Mouse (Mus musculus) mouse trophoblast stem cell (cell line): ENCODE data around the gene Pde8b.

Experiments
- in situ Hi-C, 2 experiments: fragments of 300-500 bp; cut with MseI, MboI; formaldehyde crosslinking; loops; 2 replicates in 1 of 2; 3 replicates in 1 of 2; pipeline ENCODE4 v1.15.1; 2025

Pde8b gene

DNA sequence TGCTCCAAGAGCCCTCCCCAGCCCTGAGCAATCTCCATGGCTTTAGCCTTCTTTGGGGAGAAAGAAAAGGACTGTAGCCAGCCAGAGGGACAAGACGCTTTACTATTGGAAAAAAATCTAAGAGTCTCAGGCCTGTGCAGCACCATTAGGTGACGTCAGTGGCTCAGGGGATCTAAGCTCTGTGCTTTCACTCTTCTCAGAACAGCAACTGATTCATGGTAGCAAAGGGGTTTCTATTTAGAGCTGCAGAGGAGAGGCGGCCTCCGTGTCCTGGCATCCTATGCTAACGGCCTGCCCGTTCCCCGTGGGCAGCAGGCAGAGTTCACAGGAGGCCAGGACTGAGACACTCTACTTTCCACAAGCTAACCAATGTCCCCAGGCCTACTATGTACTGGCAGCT lies 169.1 kb downstream of the Pde8b start:
- in situ Hi-C loops: no loop called here

DNA sequence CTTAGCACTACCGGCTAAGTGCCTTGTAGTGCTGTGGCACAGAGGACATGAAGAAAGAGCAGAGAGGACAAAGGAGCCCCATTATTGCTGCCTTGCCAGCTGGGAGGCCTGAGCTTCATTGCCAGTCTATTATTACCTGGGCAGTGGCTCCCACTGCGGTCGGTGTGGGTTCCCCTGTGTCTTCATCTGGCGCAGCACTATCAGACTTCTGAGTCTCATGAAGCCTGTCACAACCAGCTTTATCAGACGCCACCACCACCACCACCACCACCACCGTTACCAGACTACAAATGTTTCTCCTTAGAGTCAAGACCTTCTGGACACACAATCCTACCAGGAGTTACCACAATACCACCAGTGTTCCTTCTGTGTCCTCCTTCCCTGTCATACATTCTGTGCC lies 171.6 kb downstream of the Pde8b start:
- in situ Hi-C loops: no loop called here

DNA sequence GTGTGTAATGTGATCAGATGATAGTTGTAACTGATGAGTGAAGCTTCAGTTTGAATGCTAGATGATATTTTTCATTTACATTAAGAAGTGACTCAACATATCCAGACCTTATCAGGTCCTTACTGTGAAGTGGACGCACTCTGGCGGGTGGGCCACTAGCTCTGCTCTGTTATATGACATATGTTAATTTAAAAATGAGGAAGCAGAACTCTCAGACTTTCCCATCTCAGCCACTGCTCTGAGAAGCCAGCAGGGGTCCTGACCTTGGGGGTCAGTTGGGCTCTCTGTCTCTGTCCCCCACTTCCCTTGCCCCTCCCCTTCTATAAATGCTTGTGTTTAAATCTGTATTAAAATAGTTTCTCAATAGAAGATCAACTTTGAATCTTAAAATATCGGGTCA lies 172.4 kb downstream of the Pde8b start:
- in situ Hi-C loops: no loop called here

DNA sequence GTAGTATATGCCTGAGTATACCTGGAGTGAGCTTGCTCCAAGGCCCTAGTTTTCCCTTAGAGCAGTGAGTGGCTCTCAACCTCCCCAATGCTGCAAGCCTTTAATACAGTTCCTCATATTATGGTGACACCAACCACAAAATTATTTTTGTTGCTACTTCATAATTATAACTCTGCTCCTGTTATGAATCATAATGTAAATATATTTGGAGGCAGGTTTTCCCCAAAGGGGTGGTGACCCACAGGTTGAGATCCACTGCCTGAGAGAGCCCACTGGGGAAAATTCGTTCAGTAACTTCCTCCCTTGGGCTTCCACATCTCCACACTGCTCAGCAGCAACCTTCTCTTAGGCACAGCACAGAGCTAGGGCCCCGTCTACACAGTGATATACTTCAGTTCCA lies 174.0 kb downstream of the Pde8b start:
- in situ Hi-C loops: no loop called here

DNA sequence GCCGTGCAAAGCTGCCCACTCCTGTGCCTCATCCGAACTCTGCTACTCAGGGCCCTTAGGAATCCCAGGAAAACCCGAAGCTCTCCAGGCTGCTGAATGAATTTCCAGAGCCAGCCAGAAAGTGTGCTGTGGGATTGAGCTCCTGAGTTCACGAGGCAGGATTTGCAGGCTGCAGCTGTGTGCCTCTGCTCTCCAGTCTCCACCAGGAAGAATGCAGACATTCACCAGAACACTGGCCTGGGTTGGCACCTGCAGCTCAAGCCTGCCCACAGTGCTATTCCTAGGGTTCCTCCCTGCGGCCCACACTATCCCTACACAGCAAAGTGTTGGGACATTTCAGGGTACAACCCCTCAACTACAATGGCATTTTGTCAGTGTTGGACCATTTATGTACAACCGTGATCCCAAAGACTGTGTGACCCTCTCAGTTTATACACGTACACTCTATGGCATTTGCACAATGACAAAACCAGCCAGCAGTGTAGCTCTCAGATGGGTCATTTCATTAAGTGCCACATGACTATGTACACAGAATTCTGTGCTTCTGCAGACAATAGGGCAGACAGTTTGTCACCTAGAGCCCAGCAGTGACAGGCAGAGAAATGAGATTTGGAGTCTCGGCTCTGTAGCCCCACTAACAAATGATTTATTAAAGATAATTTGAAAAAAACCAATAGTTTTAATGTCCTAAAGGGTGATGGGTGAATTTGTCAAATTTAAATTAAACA lies 176.5 kb downstream of the Pde8b start:
- in situ Hi-C loops: no loop called here

DNA sequence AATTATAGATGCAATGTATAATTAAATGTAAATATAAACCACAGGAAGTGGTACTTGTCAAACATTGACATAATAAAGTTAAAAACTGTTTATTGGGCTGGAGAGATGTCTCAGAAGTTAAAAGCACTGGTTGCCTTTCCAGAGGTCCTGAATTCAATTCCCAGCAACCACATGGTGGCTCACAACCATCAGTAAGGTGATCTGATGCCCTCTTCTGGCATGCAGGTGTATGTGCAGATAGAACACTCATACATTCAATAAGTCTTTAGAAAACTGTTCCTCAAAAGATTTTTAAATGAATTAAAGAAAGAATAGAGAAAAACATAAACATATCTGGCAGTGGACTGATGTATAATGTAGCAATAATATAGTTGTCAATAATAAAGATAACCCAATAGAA lies 179.9 kb downstream of the Pde8b start:
- in situ Hi-C loops: no loop called here

DNA sequence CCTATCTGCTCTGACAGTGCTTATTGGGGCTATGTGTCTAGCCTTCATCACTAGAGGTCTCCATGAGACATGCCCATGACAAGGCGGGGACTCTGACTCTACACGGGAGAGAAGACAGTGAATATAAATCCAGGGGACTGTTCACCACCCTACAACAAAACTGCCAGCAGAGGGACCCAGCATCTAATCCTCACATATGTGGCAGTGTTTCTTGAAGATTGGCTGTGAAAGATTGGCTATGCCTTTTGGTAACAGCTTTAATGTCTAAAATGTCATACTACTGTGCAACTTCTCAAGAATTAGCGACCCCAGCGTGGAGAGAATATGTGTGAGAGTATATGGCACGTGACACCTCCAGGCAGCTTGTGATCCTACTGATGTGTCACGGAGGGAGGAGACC lies 182.3 kb downstream of the Pde8b start:
- in situ Hi-C loops: no loop called here

DNA sequence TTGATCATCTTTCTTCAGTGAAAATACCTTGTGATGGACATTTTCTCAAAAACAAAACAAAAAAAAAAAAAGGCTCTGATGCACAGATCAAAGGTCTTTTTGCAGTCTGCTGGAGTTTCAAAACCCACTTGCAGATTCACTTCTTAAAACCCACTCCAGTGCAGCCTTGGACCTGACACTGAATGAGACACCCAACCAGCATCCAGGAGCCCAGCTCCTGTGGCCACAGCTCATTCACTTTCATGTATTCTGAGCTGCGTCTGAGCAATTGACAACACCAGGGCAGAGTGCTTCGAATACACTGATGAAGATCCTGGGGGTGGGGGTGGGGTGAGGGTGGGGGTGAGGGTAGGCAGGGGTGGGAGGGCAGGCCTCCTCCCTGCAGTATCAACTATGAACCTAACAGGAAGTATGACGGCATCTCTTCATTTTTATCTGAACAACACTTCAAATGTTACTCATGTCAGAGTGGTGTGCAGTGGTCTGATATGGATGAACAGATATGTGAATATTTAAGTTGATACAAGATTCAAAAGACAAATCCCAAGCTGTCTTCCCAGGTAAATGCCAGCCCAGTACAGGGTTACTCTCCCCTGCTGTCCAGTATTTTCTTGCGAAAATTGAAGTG lies 186.6 kb downstream of the Pde8b start:
- in situ Hi-C loops: no loop called here

DNA sequence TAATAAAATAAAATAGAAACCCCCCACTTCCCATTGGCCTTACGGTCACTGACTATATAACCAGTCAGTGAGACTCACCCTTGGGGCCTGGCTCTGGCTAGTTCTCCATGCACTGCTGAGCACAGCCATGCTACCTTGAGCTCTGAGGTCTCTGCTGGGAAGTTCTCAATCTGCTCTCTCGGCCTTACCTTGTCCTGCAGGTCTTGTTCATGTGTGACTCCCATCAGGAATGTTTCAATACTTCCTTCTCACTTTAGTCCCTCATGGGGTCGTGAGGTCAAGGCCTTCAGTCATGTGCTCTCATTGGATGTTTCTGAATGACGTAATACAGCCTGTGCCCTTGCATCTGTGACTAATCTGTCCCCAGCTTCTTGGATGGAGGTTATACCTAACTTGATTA lies 191.3 kb downstream of the Pde8b start:
- in situ Hi-C loops: no loop called here

DNA sequence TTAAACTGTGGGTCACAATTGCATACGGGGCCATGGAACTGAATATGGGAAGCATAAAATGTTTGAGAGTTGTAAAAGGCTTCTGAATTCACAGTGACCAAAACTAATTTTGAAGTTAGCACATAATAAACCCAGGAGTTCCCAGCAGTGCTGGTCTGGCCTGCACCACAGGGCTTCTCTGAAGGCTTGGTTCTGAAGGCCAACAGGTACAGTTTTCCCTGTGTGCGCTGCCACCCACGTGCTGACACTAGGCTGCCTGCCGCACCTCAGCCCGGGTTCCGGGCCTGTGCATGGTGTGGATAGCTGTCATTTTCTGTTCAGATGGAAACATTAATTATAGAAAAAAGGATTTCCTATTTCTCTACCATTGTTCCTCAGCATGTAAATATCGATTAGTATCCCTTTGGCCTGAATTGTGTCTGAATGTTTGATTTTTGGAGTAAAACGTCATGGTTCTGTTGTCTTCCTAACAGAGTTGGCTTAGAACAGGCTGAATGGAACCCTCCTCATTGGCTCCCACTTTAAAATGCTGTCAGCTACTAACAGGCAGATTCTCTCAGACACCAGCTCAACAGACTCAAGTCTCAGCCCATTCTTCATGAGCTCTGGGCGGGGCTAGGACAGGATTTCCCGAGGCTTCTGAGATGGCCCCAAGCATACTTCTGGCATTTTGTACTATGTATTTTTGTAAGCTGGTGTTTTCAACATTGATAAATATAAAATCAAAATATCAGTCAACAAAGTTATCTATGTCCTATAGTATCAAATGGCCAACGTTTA lies 193.4 kb downstream of the Pde8b start:
- in situ Hi-C loops: no loop called here

DNA sequence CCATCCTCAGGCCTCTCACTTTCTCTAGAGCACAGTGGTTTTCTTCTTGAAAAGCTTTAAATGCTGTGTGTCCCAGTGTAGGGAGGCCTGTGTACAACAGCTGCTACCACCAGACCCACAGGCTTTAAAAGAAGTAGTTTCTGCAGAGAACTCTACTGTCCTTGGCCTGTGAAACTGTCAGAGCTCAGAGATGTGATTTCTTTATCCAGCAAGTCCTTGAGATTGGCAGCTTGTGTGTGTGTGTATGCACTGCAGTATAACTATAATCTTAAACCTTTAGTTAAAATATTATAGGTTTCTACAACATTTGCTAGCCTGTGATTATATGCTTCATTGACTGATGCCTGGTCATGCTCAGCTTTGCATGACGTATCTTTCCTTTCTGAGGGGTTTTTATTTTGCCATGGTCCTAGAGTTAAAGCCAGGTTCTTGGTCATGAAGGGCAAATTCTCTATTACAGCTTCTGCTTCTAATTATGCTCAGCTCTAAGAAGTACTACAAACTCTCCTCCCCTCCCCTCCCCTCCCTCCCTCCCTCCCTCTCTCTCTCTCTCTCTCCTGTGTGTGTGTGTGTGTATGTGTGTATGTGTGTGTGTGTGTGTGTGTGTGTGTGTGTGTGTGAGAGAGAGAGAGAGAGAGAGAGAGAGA lies 194.3 kb downstream of the Pde8b start:
- in situ Hi-C loops: no loop called here

DNA sequence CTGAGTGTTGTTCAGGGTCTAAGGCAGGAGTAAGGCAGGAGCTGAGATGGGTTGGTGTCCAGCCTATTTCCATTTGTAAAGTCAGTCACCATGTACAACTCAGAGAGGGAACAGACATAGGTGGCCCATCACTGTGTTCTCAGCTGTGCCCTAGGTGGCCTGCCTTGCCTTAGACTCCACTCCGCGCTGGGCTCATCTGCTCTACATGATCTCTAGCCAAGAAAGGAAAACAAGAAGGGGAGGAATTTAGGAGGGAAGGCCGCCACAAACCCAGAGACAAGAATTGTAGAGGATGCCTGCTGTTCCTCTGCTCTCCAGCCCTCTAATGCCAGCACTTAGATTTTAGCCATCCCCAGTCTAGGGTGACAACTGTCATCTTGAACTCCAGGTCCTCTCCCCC lies 197.7 kb downstream of the Pde8b start:
- in situ Hi-C loops: no loop called here

DNA sequence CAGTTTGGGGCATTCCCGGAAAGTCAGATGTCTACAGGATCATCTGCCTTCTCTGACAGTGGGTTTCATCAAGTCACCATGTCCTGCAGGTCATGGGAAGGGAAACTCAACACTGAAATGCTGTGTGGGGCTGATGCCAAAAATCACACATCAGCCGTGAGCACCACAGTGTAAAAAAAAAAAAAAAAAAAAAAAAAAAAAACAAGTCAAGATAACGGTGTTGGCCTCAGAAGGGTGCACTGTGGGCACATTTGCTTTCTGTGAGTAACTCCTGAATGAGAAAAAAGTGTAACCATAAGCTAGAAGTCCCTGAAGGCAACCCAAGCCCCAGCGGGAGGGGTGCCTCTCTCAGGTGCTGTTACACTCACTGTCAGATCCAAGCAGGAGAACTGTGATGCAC lies 199.7 kb downstream of the Pde8b start:
- in situ Hi-C loops: no loop called here

DNA sequence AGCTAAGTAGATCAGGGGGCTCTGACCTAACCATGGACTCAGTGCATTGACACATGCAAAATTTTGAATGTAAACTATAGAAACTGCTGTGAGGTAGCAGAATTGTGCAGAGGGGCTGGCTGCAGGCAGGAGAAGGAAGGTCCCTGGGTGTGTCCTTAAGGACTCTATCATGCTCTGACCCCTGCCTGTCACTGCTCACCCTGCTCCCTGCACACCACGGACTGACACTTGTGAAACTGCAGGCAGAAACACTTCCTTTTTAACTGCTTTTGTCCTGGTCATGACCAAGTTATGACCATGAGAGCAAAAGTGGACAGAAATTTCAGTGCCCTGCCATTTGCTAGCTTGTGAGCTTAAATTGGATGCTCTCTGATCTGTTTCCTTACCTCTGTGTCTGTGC lies 206.0 kb downstream of the Pde8b start:
- in situ Hi-C loops: no loop called here

DNA sequence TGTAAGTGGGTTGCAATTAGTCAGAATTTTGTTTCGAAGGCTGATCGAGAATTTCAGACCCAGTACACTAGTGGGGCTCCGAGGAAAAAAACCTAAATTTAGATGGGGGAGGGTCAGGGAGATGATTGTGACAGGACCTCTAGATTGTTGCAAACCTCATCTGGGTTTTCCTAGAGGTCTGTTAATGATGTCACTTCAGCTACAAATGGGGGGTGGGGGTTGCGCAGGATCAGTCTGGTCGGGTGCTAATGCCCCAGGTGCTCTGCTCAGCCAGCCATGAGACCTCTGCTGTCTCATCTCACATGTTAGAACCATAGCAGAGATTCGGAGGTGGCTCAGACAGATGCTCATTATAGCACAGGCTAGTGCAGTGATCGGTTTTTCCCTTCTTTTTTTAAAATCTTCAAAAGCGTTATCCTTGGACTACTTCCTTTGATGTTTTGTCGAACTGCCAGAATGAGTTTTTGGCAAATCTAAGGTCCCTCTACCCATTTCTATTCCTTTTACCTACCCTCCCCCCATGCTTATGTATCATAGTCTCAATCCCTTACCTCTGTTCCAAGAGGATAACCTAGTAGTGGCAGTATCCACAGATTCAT lies 209.9 kb downstream of the Pde8b start:
- in situ Hi-C loops: no loop called here

DNA sequence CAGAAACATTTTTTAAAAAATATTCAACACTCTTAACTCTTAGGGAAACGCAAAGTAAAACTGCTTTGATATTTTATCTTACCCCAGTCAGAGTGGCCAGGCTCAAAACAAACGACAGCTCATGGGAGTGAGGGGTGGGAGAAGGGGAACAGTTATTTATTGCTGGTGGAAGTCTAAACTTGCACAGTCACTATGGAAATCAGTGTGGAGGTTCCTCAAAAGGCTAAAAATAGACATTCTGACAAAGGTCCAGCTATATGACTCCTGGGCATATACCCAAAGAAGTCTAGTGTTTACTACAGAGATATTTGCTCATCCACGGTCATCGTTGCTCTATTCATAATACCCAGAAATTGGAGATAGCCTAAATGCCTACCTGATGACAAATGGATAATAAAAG lies 211.9 kb downstream of the Pde8b start:
- in situ Hi-C loops: no loop called here

DNA sequence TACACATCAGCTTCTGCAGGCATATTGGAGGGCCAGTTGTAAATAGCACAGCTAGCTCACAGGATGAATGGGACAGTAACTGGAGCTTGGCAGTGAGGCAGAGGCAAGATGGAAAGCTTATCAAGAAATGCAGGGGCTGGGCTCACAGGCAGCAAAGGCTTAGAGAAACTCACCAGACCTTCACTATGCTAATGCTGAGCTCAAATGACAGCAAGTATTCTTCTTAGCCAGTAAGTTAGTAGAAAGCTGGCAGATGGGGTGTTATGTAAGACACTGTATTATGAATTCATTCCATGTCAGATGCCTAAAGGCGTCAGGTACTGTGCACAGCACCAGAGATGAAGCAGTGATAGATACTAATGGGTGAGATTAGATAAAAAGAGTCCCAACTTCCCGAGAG lies 215.4 kb downstream of the Pde8b start:
- in situ Hi-C loops: no loop called here

DNA sequence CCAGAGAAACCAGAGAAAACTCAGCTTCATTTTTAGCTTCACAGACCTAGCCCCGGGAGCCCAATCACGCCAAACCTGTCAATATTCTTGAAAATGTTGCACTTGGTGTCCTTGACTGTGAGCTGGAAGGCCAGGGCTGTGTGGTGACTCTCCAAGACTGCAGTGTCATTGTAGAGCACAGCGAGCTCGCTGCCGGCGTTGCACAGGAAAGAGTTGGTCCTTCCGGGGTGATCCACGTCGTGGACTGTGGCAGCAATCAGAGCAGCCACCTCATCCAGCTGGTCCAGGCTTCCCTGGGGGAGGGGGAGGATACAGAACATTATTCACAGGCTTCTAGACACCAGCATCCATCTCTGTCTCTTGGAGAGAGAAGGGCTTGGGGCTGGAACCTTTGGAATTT lies 216.0 kb downstream of the Pde8b start:
- in situ Hi-C loops: no loop called here

DNA sequence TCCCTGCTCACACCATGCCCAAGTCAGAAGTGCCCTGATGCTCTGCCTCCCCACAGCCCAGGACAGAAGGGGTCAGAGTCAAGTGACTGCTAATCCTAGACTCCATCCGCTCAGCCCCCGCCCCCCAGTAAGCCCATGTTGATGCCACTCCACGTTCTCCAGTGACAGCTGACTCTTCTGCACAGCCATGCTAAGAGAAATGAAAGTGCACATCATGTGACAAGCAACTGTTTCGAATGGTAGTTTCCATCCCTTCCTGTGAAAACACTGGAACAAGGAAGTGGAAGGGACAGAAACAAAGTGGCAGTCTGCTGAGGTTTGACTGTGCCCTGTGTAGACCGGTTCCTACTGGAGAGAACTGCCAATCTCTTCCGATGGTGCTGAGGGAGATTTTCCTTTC lies 217.2 kb downstream of the Pde8b start:
- in situ Hi-C loops: no loop called here

DNA sequence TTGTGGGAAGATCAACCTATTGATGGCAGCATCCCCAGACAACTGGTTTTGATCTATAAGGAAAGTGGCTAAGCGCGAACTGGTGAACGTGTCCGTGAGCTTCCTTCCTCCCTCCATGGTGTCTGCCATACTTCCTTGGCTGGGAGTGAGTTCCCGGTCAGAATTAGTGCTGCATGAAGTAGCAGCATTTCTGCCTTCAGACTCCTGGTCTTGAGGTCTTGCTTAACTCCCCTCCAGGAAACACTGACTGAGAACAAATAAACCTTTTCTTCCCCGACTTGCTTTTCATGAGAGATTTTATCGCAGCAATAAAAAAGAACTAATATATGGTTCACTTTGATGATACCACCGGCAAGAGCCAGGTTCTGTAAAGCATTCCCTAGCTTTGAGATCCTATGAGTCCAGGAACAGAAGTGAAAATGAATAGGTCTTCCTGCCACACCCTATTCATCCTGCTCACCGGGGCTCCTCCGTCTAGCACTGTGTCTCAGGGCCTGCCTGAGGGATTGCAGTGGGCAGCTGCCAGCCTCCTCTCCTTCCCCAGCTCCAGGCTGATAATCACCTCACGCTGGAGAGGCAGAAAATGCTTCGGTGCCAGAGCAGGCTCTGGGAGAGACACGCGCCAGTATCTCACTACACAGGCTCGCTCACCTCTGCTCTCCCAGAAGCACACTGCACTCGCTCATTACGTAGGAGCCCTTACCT lies 217.9 kb downstream of the Pde8b start:
- in situ Hi-C loops: no loop called here

DNA sequence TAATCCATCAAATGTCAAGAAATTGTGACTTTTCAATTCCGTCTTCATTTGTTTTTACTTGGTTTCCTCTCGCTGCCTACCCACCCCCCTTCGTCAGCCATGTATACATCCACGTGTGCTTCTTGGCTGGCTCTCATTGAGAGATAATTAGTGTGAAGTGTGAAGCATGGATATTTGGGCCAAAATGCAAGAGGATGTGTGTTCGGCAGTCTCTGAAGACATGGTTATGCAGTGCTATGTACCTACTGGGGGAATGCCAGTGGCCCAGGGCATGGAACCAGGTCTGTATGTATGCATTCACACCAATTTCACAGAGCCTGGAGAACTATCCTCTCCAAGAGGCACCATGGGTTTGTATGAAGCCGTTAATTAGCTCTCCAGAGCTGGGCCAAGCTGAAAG lies 219.3 kb downstream of the Pde8b start:
- in situ Hi-C loops: no loop called here

DNA sequence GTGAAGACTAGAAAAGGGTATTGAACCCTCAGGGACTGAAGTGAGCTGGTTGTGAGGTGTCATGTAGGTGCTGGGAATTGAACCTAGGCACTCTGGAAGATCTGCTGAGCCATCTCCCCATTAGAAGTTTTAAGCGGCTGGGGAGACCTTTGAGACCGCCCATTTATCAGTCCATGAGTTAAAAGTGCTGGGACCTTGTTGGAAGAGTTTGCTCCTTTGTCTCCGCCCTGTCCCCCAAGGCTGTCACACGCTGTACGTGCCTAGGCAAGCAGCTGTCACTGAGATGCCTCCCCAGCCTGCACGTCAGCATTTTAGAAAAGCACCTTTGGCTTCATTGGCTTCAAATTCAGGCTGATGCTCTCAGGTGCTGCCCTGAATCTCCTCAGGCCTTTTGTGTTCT lies 229.9 kb downstream of the Pde8b start:
- in situ Hi-C loops: no loop called here
